Mouse (Mus musculus) spleen, postnatal 4 days (tissue): Measurements from ENCODE around the gene Man2a1.

Source experiments
- DNase-seq, 2 experiments: peaks; one replicate each; pipeline ENCODE4 v3.0.0; 2022; ENCODE audit warnings: low spot score in 2 of 2

The Man2a1 gene

DNA sequence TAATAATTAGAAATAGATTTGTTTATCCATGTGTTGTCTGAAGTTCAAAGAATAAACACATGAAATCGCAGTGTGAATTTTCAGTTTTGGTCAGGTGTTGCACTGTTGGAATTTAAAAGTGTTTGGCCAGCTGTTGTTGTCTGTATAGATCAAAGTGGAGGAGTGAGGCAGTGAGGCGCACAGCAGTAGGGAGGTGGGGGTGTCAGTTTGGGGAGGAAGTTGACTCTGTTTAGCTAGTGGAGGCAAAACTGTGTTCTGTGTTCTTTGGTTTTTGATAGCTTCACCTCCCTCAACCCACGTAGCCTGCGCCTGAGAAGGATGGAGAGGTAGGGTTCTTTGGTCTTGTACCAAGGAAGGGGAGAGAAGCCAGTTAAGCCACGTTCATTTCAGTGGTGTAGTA is 28.3 kb downstream of the Man2a1 start:
- DNase-seq, result no peak

DNA sequence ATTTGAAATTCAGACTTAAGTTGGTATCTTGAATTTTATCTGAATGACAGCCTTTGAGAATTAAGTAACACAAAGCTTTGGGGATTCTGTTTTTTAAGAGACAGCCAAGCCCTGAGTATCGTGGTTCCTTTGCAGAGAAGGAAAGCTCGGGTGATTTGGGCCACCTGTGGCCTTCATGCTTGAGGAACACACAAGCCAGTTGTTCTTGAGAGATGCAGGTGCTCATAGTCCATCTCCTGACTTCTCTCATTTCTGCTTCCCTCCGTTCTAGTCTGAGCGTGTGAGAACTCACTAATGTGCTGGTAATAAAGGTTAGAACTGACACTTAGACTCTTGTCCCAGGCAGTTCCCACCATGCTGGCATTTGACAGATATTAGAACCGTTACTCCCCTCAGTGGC is 28.9 kb downstream of the Man2a1 start:
- no peak for DNase-seq

DNA sequence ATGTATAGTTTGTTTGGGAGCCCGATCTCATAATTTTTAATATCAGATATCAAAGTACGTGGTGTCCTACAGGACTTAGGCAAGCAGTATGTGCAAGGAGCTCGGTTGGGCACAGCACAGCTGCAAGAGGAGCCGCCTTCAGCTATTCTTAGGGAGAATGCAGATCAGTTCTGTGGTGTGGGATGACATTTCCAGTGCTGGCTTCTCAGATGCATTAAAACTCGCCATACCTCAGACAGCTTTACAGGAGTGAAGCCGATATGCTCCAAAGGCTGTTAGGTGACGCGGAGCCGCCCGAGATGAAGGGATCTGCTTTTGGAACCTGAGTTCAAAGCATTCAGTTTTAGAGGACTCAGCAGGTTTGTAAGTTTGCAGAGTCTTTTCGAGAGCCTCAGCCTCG is 30.0 kb downstream of the Man2a1 start:
- DNase-seq, result no peak

DNA sequence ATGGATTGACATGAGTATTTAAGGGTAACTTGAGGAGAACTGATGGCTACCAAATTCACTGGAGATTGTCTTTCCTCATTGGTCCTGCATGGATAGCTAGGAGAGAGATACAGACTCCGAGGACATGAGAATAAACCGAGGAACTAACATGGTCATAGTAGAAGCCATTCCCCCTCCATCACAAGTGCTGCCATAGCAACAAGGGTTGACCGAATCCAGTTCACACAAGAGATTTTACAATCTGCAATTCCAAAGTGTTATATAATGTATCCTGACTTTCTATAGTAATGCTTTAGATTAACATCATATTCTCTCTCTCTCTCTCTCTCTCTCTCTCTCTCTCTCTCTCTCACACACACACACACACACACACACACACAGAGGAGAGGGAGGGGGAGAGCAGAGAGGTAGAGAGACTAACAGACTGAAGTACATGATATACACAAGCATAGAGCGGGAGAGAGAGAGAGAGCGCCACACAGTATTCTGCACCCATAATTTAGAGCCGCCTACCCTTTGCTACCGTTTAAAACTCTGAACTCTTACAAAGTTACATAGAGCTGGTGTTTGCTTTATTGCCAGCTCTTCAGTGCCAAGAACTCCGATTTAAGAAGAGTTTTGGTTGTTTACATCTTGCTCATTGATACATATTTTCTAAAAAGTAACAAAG is 37.5 kb downstream of the Man2a1 start:
- DNase-seq, result peak in 1 of 2 experiments; percentile 9

DNA sequence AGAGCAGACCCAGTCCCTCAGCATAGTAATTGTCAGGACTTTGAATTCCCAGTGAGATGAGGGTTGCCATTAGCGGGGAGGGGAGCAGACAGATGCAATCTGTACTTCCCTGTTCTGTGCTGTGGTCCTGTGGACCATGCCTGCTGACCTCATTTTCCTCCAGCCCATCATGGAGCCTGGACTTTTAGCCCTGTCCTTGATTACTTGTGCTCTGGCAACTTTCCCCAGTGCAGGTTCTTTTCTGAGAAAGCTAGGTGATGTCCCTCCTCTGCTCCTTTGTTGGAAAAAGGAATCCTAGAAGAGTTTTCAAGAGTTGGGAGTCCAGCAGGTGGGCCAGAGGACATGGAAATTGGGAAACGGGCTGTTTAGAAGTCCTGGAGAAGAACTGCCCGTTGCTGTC is 40.8 kb downstream of the Man2a1 start:
- peak in 1 of 2 experiments; percentile 43 for DNase-seq

DNA sequence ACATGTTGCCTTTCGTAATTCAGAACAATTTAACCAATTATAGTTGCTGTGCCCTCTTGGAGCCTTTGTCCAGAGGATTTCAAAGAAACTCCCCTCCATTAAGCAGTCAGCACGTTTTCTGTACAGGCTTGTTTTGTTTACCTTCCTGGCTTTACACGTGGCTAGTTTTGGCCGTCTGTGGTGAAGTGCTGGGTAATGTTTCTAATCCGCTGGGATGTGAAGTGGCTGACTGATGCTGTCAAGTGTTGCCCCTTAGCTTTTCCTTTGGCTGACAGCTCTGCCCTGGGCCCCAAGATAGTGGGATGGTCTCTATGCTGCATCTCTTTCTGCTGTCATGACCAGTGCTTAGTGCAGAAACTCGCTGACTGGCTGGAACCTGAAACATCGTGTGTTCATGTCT is 43.1 kb downstream of the Man2a1 start:
- DNase-seq, result no peak

DNA sequence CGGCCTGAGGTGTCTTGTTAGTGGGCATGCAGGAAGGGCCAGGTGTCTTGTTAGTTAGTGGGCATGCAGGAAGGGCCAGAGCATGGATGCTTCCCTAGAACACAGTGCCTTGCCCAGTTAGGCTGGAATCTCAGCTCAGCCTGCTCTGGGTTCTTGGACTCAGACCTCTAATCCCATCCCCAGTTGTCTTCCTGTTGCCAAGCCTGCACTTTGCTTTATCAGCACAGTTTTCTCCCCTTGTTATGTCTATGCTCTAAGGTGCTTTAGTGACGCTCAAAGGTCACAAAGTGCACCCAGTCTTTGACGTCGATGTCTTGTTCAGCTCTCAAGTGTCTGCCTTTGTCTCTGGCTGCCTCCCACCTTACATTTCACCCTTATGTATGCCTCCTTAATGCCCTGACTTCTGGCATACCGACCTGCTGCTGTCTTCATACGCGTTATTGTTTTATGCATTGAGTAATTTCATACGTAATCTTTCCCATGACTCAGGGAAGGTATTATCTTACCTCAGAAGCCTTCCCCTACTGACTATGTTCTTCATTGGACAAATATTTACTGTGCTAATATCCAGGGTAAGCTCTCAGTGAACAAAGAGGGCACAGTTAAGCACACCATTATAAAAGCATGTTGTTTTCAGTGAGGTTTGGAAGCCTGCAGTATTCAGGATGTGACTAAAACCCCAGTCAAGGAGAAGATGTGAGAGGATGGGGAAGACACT is 44.5 kb downstream of the Man2a1 start:
- no peak for DNase-seq

DNA sequence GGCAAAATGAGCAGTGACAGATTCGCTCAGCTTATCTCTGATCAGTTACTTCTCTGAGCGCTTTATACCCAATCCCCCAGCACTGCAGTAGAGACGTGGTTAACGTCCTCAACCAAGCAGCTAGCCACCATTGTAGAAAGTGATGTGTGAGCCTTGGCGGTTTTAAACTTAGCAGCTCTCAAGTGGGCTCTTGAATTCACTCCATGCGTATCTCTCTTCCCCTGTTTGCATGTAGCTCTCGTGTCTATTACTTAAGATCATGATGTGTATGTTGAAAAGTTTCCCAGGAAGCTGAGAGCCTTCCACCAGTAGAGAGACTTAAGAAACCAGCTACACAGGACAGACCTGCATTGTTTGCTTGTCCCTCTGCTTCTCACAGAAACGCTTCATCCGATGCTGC is 46.9 kb downstream of the Man2a1 start:
- DNase-seq, result no peak

DNA sequence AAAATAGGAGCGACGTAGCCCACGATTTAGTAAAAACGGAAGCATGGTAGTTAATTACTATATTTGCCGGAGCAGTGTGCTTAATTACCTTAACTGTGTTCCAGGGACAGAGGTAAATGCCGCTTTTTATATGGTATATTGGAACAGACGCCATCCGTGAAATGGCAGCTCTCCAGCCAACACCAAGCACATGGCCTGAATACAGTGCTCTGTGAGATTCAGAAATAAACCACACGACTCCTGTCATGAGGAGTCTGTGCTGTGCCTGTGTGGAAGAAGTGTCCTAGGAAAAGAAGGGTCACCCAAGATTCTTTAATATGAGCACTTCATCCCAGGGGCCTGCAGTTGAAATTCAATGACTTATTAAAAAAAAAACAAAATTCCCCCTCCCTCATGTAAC is 50.2 kb downstream of the Man2a1 start:
- DNase-seq, result peak in 1 of 2 experiments; percentile 25

DNA sequence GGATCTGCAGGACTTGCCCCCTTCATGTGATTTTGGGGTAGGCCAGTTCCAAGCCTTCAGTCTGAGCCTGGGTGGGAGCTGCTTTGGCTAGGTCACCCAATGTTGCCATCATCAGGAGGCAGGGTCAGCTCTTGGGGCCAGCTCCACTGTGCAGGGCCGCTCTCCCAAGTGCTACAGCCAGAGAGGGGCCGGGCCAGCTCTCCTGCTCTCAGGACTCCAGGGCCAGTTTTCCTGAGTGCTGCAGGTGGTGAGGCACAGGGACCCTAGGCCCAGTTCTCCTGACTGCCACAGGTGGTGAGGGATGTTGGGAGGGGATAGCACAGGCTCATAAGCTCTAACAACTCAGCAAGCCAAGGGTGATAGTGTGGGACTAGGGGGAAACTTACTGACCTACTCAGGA is 53.1 kb downstream of the Man2a1 start:
- DNase-seq, result peak in 1 of 2 experiments; percentile 56

DNA sequence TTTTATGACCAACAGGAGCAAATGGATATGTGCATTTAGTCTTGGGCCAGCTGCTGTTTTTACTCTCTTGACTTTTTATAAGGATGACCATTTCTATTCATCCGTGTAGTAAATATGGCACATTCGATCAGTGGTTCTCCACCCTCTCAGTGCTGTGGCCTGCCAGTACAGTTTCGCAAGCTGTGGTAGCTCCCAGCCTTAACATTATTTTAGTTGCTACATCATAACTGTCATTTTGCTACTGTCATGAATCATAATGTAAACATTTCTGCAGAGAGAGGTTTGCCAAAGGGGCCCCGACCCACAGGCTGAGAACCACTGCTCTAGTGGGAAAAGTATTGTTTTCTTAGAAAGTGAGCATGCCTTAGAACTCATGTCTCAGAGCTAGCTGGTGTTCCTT is 59.1 kb downstream of the Man2a1 start:
- peak in 1 of 2 experiments; percentile 17 for DNase-seq

DNA sequence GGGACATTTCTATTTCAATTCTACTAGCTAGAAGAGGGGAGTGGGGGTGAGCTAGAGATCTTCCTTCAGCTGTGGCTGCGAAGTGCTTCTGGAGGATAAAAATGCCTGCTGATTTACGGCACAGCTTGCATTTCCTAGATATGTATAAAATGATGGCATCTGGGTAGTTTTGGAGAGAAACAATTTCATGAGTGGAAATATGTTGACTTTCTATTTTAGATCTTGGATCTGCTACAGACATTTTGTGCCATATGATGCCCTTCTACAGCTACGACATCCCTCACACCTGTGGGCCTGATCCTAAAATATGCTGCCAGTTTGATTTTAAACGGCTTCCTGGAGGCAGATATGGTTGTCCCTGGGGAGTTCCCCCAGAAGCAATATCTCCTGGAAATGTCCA is 66.0 kb downstream of the Man2a1 start:
- no peak for DNase-seq

DNA sequence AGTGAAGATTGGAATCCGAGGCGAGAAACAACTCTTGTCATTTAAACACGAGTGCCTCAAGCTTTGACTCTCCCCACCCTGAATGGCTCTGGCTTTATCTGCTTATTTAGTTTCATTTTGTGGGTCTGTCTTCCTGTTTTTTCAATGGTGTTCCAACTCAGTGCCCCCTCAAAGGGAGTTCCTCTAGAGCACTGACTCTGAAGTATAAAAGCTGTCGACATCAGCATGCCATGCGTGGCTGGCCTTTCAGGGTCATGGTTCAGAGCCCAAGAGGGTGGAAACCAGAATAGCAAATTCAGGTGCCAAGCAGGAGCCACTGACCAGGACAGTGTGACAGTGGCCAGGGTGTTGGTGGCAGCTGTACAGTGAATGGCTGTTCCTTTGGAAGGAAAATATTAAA is 68.0 kb downstream of the Man2a1 start:
- peak; percentile 31 to 67 for DNase-seq

DNA sequence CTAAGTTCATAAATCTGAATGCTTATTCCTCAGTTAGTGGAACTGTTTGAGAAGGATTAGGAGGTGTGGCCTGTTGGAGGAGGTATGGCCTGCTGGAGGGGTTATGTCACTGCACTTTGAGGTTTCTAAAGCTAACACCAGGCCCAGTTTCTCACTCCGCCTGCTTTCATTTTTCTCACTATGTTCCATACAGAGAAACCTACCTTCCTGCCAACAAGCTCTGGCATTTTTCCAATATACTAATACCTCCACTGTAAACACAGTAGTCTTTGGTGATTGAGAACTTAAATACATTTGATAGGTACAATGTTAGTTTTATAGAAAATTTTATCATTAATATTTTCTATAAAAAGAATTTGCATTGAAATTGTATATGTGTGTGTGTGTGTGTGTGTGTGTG is 73.9 kb downstream of the Man2a1 start:
- DNase-seq, result no peak

DNA sequence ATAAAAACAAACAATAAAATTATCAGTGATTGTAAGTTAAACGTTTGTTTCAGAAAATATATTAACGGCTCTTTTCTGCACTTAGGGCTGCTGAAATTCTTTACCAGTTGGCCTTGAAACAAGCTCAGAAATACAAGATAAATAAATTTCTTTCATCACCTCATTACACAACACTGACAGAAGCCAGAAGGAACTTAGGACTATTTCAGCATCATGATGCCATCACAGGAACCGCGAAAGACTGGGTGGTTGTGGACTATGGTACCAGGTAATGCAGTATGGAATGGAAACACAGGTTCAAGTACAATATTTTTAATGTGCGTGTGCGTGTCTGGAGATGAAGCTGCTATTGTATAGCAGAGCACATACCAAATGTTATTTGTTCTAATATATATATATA is 74.4 kb downstream of the Man2a1 start:
- no peak for DNase-seq

DNA sequence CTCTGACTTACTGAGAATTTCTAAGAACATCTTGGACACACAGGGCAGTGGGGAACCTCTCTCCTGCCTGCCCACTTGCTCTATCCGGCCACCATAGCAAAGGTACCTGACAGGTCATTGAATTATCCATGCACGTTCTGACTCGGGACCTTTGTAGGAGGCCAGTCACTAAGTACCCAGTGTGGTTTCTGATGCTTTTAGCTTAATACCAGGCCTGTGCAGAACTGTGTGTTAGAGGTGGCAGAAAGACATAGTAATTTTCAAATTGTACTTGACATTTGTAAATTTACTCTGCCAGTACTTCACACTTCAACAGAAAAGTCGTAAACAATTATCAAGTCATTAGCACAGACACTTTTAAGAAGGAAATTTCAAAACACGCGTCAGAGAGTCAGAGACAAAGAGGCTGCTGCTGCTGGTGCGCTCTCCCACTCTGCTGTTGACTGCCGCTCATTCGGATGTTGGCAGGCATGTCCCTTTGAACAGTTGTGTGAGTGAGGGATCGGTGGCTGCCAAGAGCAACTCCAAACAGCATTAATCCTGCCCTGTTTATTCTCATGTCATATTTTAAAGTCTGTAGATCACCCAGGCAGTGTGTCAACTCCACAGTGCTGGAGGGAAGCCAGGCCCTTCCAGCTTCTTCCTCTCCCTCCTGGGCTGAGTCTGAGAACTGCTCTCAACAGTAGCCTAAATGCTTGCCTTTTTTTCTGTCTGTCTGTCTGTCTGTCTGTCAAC is 76.4 kb downstream of the Man2a1 start:
- DNase-seq, result no peak

DNA sequence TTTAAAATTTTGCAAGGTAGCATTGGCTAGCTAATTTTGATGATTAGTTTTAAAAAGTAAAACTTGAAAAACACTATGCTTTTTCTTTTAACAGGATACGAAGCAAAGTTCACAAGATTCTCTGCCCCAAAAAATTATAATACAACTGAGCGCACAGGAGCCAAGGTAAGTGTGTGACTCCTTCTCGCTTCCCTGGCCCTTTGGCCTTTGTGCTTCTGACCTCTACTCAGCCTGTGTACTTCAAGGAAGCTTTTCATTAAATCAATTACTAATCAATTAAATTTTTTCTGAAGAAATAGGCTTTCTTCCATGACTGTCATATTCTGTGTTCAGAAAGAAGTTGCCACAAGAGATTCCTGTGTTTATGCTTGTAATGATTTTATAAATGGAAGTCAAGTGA is 80.9 kb downstream of the Man2a1 start:
- no peak for DNase-seq

DNA sequence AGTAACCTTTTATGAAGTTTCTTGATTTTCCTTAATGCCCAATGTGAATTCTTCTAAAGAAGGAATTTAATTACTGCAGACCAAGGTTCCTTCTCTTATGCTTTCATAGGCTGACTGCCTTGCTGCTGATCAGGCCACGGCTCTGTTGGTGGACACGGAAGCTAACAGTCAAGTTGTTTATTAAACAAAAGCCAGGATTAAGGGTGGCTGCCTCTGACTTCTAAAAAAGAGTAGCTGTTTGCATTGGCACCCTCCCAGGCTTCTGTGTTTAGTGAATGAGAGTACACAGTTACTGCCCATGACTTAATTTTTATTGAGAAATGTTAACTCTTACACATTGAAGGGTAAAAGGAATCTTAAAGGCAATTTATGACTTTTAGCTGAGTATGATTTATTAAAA is 81.4 kb downstream of the Man2a1 start:
- no peak for DNase-seq

DNA sequence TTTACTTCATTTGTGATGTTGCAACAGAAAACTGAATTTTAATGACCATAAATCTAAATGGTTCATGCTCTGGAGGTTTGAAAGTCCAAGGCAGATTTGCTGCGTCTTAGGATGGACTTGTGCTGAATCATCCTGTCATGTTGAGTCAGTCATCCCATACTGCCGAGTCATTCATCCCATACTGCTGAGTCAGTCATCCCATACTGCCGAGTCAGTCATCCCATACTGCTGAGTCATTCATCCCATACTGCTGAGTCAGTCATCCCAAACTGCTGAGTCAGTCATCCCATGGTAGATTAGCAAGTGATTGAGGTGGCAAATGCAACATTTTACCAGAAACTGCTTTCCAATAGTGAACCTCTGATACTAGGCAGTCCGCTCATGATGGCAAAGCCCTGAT is 83.6 kb downstream of the Man2a1 start:
- DNase-seq, result no peak

DNA sequence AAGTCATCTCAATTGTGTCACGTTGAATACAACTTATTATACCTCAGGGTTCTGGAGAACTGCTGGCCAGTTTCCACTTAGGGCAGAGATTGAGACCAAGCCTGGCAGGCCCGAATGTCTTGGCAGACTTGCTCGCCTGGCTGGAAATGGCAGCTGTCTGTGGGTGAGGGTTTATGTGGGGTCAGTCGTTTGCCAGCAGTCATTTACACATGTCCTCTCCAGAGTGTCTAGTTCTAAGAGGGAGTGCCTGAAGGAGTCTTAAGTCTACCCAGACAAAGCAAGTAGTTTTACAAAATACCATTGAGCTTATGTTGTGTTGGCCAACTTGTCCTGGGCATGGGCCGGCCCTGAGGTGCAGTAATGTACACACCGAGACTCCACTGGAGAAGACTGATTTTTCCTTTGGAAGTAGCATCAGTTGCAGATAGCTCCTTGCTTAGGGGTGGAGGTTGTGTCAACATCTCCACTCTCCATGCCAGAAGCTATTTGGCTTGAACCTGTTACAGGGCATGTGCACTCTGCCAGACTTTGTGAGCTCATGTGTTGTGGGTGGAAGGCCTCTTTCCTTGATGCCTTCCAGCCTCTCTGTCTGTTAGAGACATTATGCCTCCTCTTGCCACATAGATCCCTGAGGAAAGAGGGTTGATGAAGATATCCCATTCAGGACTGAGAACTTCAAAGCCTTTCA is 84.8 kb downstream of the Man2a1 start:
- no peak for DNase-seq

DNA sequence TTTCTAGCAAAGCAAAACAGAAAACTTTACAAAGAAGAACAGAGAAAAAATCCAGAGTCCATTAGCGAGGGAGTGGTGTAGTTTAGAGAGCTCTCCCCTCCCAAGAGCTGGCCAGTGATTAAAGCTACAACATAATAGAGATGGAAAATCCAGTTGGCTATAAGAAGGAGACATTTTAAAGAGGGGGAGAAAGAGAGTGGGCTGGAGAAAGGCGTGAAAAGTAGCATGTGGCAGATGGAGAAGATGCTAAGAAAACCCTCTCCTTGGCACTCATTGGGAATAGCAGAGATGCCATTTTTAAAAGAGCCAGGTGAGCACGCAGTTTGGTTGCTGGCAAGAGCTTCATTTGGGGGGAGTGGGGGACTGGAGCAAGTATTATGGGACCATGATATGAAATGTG is 89.1 kb downstream of the Man2a1 start:
- DNase-seq, result no peak

DNA sequence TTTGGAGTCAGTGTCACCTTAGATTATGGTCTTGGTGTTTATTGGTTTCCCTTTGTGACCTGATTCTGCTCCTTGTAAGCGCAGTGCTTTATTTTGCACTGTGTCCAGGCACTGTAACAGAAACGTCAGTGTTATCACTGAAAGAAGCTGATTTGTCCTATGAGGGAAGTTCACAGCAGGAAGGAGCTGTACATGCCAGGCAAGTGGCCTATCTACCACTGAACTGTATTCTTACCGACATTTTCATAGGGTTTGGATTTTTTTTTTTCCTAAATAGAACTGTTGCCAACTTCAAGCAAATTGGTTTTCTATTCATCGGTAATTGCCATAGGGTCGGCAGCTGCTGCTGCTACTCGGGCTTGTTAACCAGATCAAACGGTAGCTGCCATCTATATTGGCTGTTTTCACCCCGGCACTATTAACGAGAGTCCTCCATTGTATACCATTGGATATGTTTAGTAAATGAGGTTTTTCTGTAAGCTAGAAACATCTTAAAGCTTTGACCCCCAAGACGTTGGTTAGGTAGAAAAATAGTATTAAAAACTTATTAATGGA is 96.8 kb downstream of the Man2a1 start:
- DNase-seq, result no peak
